Mouse (Mus musculus): ENCODE results near the gene Gm21119.

Gm21119 gene

DNA sequence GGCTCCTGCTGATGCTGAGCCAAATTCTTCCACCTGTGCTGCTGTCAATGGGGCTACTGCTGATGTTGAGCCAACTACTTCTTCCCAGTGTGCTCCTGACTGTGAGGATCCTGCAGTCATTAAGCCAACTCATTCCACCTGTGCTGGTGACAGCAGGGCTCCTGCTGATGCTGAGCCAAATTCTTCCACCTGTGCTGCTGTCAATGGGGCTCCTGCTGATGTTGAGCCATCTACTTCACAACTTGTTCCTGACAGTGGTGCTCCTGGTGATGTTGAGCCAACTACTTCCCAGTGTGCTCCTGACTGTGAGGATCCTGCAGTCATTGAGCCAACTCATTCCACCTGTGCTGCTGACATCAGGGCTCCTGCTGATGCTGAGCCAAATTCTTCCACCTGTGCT is 63.7 kb downstream of the Gm21119 start:
- DNase-seq, result peak in 1 of 2 experiments; percentile 0
